Mouse (Mus musculus): ENCODE data around the gene Lypd5.

- TF ChIP-seq HCFC1 (IDR thresholded peaks at IDR 0.05; ENCODE audit: borderline replicate concordance, insufficient read depth, low read length) (no peak), CHD2 (IDR thresholded peaks at IDR 0.05; ENCODE audit: low read depth, low read length) (no peak), ZNF384 (IDR thresholded peaks at IDR 0.05; ENCODE audit: low read depth, low read length) (no peak)
These were observed 23.3 kb upstream of the Lypd5 start for GRCm38 (mm10) chr7:24325675-24326128.

All from ES-E14 (cell line).